Mouse (Mus musculus) cerebellum, adult 2 months (tissue): ENCODE measurements around the gene Ramp3.

ENCODE experiments used
- CTCF ChIP-seq: fragments of 200-500 bp; IDR thresholded peaks from 2 replicates; pipeline ENCODE4 v1.5.1; 2011; ENCODE audit warnings: low read depth, mild to moderate bottlenecking, control low read depth, low read length, moderate library complexity, borderline replicate concordance; ENCODE audit not compliant: insufficient read depth
- POLR2A ChIP-seq: fragments of 200-500 bp; IDR thresholded peaks from 2 replicates; pipeline ENCODE4 v1.6.1; 2011; ENCODE audit warnings: low read length, control low read depth, borderline replicate concordance; ENCODE audit not compliant: insufficient read depth

- TF ChIP-seq CTCF (no peak), POLR2A (no peak)
Observed at GRCm38 (mm10) chr11:6638537-6638936, 19.8 kb upstream of the Ramp3 start, which contains the start of gene Wap.
